Mouse (Mus musculus): ENCODE measurements around the gene Lcat. TPM values are rescaled to one million over a fixed set of nuclear protein-coding genes. Genes with fewer than 3 reads are reported as not detected.

Lcat gene
- total and polyA plus RNA-seq, 3 experiments = 1.1 to 2.5 TPM; not detected in 1

GRCm38 (mm10) chr8:105991546-105991945 lies 48.4 kb upstream of the Lcat start:
- TF ChIP-seq ETS1 (IDR thresholded peaks at IDR 0.05; ENCODE audit: low read depth, low read length) = no peak
- no peak for TF ChIP-seq MXI1 (IDR thresholded peaks at IDR 0.05; ENCODE audit: low read depth, low read length)
- TF ChIP-seq MAX (IDR thresholded peaks at IDR 0.05; ENCODE audit: low read length) = no peak
- no peak for TF ChIP-seq KAT2A (conservative IDR thresholded peaks at IDR 0.05; ENCODE audit: low read depth, low read length)
- no peak for TF ChIP-seq TAL1 (IDR thresholded peaks at IDR 0.05; ENCODE audit: low read length)
- no peak overlapping the region for H3K9ac ChIP-seq (ENCODE audit: control insufficient read depth, low read depth, low read length, poor library complexity, severe bottlenecking)
- H3K9me3 ChIP-seq (replicated peaks; ENCODE audit: insufficient read depth, low read length) = no peaks in the 10 kb centered on the region
- peaks cover 0 to 4% of the 10 kb centered on the region in 2 experiments; a peak in 2 of 4 replicates for H3K4me1 ChIP-seq (ENCODE audit: control insufficient read depth in 1 of 2, insufficient read depth in 2 of 2, low read length in 2 of 2)
- no peaks in the 10 kb centered on the region for H3K27me3 ChIP-seq (ENCODE audit: control insufficient read depth in 1 of 2, insufficient read depth in 2 of 2, low read length in 2 of 2)
- no peaks in the 10 kb centered on the region for H3K36me3 ChIP-seq (ENCODE audit: control insufficient read depth in 1 of 2, insufficient read depth in 2 of 2, low read length in 2 of 2)
- H3K4me3 ChIP-seq (ENCODE audit: control insufficient read depth in 1 of 2, insufficient read depth in 1 of 2, low read depth in 2 of 2, low read length in 2 of 2) = no peak overlapping the region; a peak in 1 of 4 replicates
- H3K27ac ChIP-seq (ENCODE audit: control insufficient read depth, low read depth, low read length) = no peak overlapping the region
- H3K79me2 ChIP-seq (ENCODE audit: control insufficient read depth, insufficient read depth, low read length, poor library complexity) = no peaks in the 10 kb centered on the region
- no peak for DNase-seq (ENCODE audit: low read depth, low spot score)

DNA sequence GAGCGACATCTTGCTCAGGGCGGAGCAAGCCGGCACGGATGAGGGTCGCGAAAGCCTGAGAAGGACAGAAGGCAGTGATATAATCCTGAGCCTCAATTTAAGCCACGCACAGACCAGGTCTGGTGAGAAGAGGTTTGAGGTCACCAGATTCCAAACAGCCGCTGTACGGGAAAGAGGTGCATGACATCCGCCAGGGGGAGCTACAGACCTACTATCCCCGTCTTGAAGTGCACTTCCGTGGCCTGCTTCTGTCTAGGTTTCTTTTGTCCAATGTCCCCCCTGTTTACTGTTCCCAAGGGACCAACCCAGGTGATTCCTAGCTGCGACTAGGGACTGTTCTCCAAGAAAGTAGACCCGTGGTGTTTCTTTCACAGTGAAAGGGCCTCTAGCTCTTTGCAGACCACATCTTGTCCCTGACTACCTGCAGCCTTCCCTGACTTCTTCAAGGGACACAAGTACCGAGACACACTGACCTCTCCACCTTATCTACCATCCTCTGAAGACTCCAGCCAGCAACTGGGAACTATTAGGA lies 47.7 kb upstream of the Lcat start, which contains the start of gene Dus2:
Dus2 (plus strand) TSS at position 482 of the 532 bp plus-strand sequence.
- Histone ChIP-seq H3K27me3 (ENCODE audit: control insufficient read depth in 1 of 2, insufficient read depth in 2 of 2, low read length in 2 of 2) (no peaks in the 10 kb centered on the region), H3K27ac (ENCODE audit: control insufficient read depth, low read depth, low read length) (no peak within 1 kb of the TSS), H3K4me3 (ENCODE audit: control insufficient read depth in 1 of 2, insufficient read depth in 1 of 2, low read depth in 2 of 2, low read length in 2 of 2) (peak within 1 kb of the TSS; percentile 4 to 20; a peak in 2 of 4 replicates), H3K79me2 (ENCODE audit: control insufficient read depth, insufficient read depth, low read length, poor library complexity) (no peaks in the 10 kb centered on the region), H3K4me1 (ENCODE audit: control insufficient read depth in 1 of 2, insufficient read depth in 2 of 2, low read length in 2 of 2) (no peaks in the 10 kb centered on the region; a peak in 1 of 4 replicates), H3K9me3 (replicated peaks; ENCODE audit: insufficient read depth, low read length) (no peaks in the 10 kb centered on the region), H3K9ac (ENCODE audit: control insufficient read depth, low read depth, low read length, poor library complexity, severe bottlenecking) (peak within 1 kb of the TSS; percentile 45), H3K36me3 (ENCODE audit: control insufficient read depth in 1 of 2, insufficient read depth in 2 of 2, low read length in 2 of 2) (no peaks in the 10 kb centered on the region)
- peak; percentile 92 for DNase-seq (ENCODE audit: low read depth, low spot score)
- no peak for TF ChIP-seq E2F4 (IDR thresholded peaks at IDR 0.05; ENCODE audit: borderline replicate concordance, low read depth, low read length)
- no peak for TF ChIP-seq NRF1 (IDR thresholded peaks at IDR 0.05; ENCODE audit: insufficient read depth, low read depth, low read length, poor library complexity, severe bottlenecking)
- TF ChIP-seq UBTF (IDR thresholded peaks at IDR 0.05; ENCODE audit: borderline replicate concordance, insufficient read depth, low read depth, low read length) = no peak
- TF ChIP-seq BHLHE40 (IDR thresholded peaks at IDR 0.05; ENCODE audit: borderline replicate concordance, low read depth, low read length) = no peak
- TF ChIP-seq ZC3H11A (IDR thresholded peaks at IDR 0.05; ENCODE audit: low read depth, low read length) = peak; percentile 95
- no peak for TF ChIP-seq ZKSCAN1 (IDR thresholded peaks at IDR 0.05; ENCODE audit: low read depth, low read length)
- no peak for TF ChIP-seq USF1 (IDR thresholded peaks at IDR 0.05; ENCODE audit: low read depth, low read length)
- TF ChIP-seq USF2 (IDR thresholded peaks at IDR 0.05; ENCODE audit: borderline replicate concordance in 1 of 2, insufficient read depth in 1 of 2, low read depth in 1 of 2, low read length in 2 of 2) = no peak
- no peak for TF ChIP-seq MEF2A (IDR thresholded peaks at IDR 0.05; ENCODE audit: extremely low read depth, insufficient replicate concordance, low read depth, low read length, poor library complexity, severe bottlenecking)
- peak; percentile 34; the same call in 1 of the 2 replicates for TF ChIP-seq ZNF384 (IDR thresholded peaks at IDR 0.05; ENCODE audit: low read depth, low read length)
- TF ChIP-seq RCOR1 (IDR thresholded peaks at IDR 0.05; ENCODE audit: low read depth, low read length) = no peak
- no peak for TF ChIP-seq GATA1 (IDR thresholded peaks at IDR 0.05; ENCODE audit: low read depth, low read length)
- TF ChIP-seq MYB (IDR thresholded peaks at IDR 0.05; ENCODE audit: low read depth, low read length) = no peak
- TF ChIP-seq SIN3A (IDR thresholded peaks at IDR 0.05; ENCODE audit: low read length) = 0 out of 2 replicates have a peak, but pooled peaks have one; percentile 29
- no peak for TF ChIP-seq MYC (IDR thresholded peaks at IDR 0.05; ENCODE audit: low read depth, low read length)
- peak; percentile 56; the same call in 1 of the 2 replicates for TF ChIP-seq HCFC1 (IDR thresholded peaks at IDR 0.05; ENCODE audit: low read depth, low read length)
- peak; percentile 94 to 96 (median 95) for TF ChIP-seq CTCF (IDR thresholded peaks at IDR 0.05 in 2 of 3, conservative IDR thresholded peaks at IDR 0.05 in 1 of 3; ENCODE audit: control insufficient read depth in 1 of 3, insufficient read depth in 1 of 3, low read depth in 2 of 3, low read length in 3 of 3, poor library complexity in 1 of 3, severe bottlenecking in 1 of 3)
- no peak for TF ChIP-seq ZMIZ1 (IDR thresholded peaks at IDR 0.05; ENCODE audit: low read depth, low read length)
- TF ChIP-seq TAL1 (IDR thresholded peaks at IDR 0.05; ENCODE audit: low read length) = no peak
- TF ChIP-seq SMC3 (IDR thresholded peaks at IDR 0.05; ENCODE audit: low read depth, low read length) = peak; percentile 97
- TF ChIP-seq RAD21 (IDR thresholded peaks at IDR 0.05; ENCODE audit: low read depth, low read length) = peak; percentile 96
- TF ChIP-seq CHD2 (IDR thresholded peaks at IDR 0.05; ENCODE audit: low read length) = no peak
- no peak for TF ChIP-seq CHD1 (IDR thresholded peaks at IDR 0.05; ENCODE audit: low read depth, low read length)
- no peak for TF ChIP-seq GABPA (IDR thresholded peaks at IDR 0.05; ENCODE audit: low read depth, low read length)
- TF ChIP-seq MAZ (IDR thresholded peaks at IDR 0.05; ENCODE audit: low read depth, low read length) = no peak
- no peak for TF ChIP-seq POLR2A (IDR thresholded peaks at IDR 0.05; ENCODE audit: control insufficient read depth in 1 of 2, insufficient read depth in 1 of 2, low read depth in 1 of 2, low read length in 2 of 2, poor library complexity in 1 of 2)
- no peak for TF ChIP-seq EP300 (IDR thresholded peaks at IDR 0.05; ENCODE audit: low read depth in 1 of 2, low read length in 2 of 2)
